Mouse (Mus musculus) embryonic fibroblast, embryonic 13.5 days (primary cell): ENCODE measurements around the gene Cxcl10. TPM values are rescaled to one million over a fixed set of nuclear protein-coding genes. Genes with fewer than 3 reads are reported as not detected.
"Not testable (repeated sequence)": the region's sequence is repeated elsewhere in the genome, so short reads cannot be mapped to it uniquely, and the experiment has no call there.

ENCODE experiments used
- H3K27ac ChIP-seq: 2 replicates; pipeline ENCODE4 v1.5.1; 2012; ENCODE audit warnings: low read length, control low read depth, inconsistent platforms; ENCODE audit not compliant: insufficient read depth
- H3K4me1 ChIP-seq: 2 replicates; pipeline ENCODE4 v1.6.1; 2011; ENCODE audit warnings: low read length; ENCODE audit not compliant: control insufficient read depth, insufficient read depth
- H3K4me3 ChIP-seq: 2 replicates; pipeline ENCODE4 v1.5.1; 2011; ENCODE audit warnings: mild to moderate bottlenecking, control low read depth, low read length; ENCODE audit not compliant: insufficient read depth
- CTCF ChIP-seq: IDR thresholded peaks from 2 replicates; pipeline ENCODE4 v1.5.1; 2011; ENCODE audit warnings: mild to moderate bottlenecking, control low read depth, low read length, moderate library complexity, borderline replicate concordance; ENCODE audit not compliant: insufficient read depth
- POLR2A ChIP-seq: IDR thresholded peaks from 2 replicates; pipeline ENCODE4 v1.6.1; 2011; ENCODE audit warnings: low read depth, mild to moderate bottlenecking, control low read depth, low read length, moderate library complexity
- polyA plus RNA-seq: library from polyadenylated mRNA; stranded (reverse); fragments of >200 nt; gene quantifications from 2 replicates; pipeline ENCODE4 v1.2.4, GENCODE M21; 2011; ENCODE audit warnings: low read depth; ENCODE audit not compliant: missing spikeins, insufficient read length

Cxcl10 gene
- polyA plus RNA-seq, 1 experiment, result 6.1 TPM

- peaks cover 2% of the 10 kb centered on the region; the same call in 1 of the 2 replicates for H3K4me1 ChIP-seq
- no peak overlapping the region for H3K27ac ChIP-seq
- TF ChIP-seq CTCF, result no peak
- TF ChIP-seq POLR2A, result no peak
- no peak overlapping the region for H3K4me3 ChIP-seq
Measured at GRCm38 (mm10) chr5:92358033-92358432, 9.3 kb upstream of the Cxcl10 start.

GRCm38 (mm10) chr5:92353517-92353916, 4.8 kb upstream of the Cxcl10 start:
- no peak for TF ChIP-seq CTCF
- no peak for TF ChIP-seq POLR2A
- Histone ChIP-seq H3K4me1 (0 out of 2 replicates have a peak, but pooled peaks cover 3% of the 10 kb centered on the region), H3K4me3 (peak overlapping the region; percentile 35), H3K27ac (no peak overlapping the region)

GRCm38 (mm10) chr5:92352716-92353115, 4.0 kb upstream of the Cxcl10 start:
- not testable (repeated sequence) for H3K4me3 ChIP-seq, H3K27ac ChIP-seq, H3K4me1 ChIP-seq

- Histone ChIP-seq H3K4me1 (0 out of 2 replicates have a peak, but pooled peaks cover 3% of the 10 kb centered on the region), H3K4me3 (no peak overlapping the region), H3K27ac (no peak overlapping the region)
- TF ChIP-seq POLR2A (no peak), CTCF (no peak)
Measured at GRCm38 (mm10) chr5:92349731-92350130, 1.0 kb upstream of the Cxcl10 start.

- Histone ChIP-seq H3K4me1 (0 out of 2 replicates have a peak, but pooled peaks cover 3% of the 10 kb centered on the region), H3K4me3 (no peak overlapping the region)
- no peak for TF ChIP-seq CTCF
- no peak for TF ChIP-seq POLR2A
Measured at GRCm38 (mm10) chr5:92345006-92345405, 3.7 kb downstream of the Cxcl10 start.

GRCm38 (mm10) chr5:92340606-92341005, 8.1 kb downstream of the Cxcl10 start:
- TF ChIP-seq POLR2A (no peak), CTCF (no peak)

More at GRCm38 (mm10) chr5:92345006-92345405, 3.7 kb downstream of the Cxcl10 start:
- H3K27ac ChIP-seq, result no peak overlapping the region

GRCm38 (mm10) chr5:92336743-92337142, 11.9 kb downstream of the Cxcl10 start:
- no peak for TF ChIP-seq CTCF
- no peak for TF ChIP-seq POLR2A
- H3K4me1 ChIP-seq, result no peaks in the 10 kb centered on the region; the same call in 1 of the 2 replicates
- no peak overlapping the region for H3K4me3 ChIP-seq
- no peak overlapping the region for H3K27ac ChIP-seq

More at GRCm38 (mm10) chr5:92340606-92341005, 8.1 kb downstream of the Cxcl10 start:
- Histone ChIP-seq H3K4me1 (no peaks in the 10 kb centered on the region), H3K27ac (no peak overlapping the region), H3K4me3 (no peak overlapping the region)

- Histone ChIP-seq H3K27ac (peak overlapping the region; percentile 64), H3K4me3 (no peak overlapping the region)
- TF ChIP-seq CTCF (no peak), POLR2A (no peak)
Measured at GRCm38 (mm10) chr5:92332359-92332840, 16.3 kb downstream of the Cxcl10 start.

GRCm38 (mm10) chr5:92331635-92332338, 16.9 kb downstream of the Cxcl10 start, which contains the start of gene Art3:
Gene Art3 (plus strand): TSS chr5:92331827.
- H3K4me3 ChIP-seq, result no peak within 1 kb of the TSS
- no peaks in the 10 kb centered on the region; the same call in 1 of the 2 replicates for H3K4me1 ChIP-seq
- H3K27ac ChIP-seq, result peak within 1 kb of the TSS; percentile 64
- TF ChIP-seq CTCF (no peak), POLR2A (no peak)

More at GRCm38 (mm10) chr5:92332359-92332840, 16.3 kb downstream of the Cxcl10 start:
- H3K4me1 ChIP-seq, result no peaks in the 10 kb centered on the region; the same call in 1 of the 2 replicates

- Histone ChIP-seq H3K4me1 (no peaks in the 10 kb centered on the region; the same call in 1 of the 2 replicates), H3K4me3 (no peak overlapping the region), H3K27ac (no peak overlapping the region)
- TF ChIP-seq CTCF (no peak), POLR2A (no peak)
Measured at GRCm38 (mm10) chr5:92331122-92331521, 17.6 kb downstream of the Cxcl10 start.

- no peak within 1 kb of the TSS for H3K4me3 ChIP-seq
- TF ChIP-seq CTCF, result no peak
- TF ChIP-seq POLR2A, result no peak
- H3K27ac ChIP-seq, result no peak within 1 kb of the TSS
- peaks cover 2% of the 10 kb centered on the region; the same call in 1 of the 2 replicates for H3K4me1 ChIP-seq
Measured at GRCm38 (mm10) chr5:92327929-92328328, 20.8 kb downstream of the Cxcl10 start, which contains the start of gene Cxcl9. Gene Cxcl9 (minus strand): TSS chr5:92328079.
